Mouse (Mus musculus) gastrocnemius, postnatal 36 days (tissue): Measurements from ENCODE around the gene Tcf7l1. TPM values are rescaled to one million over a fixed set of nuclear protein-coding genes. Genes with fewer than 3 reads are reported as not detected.

Source experiments
- DNase-seq, 2 experiments: peaks; one replicate each; pipeline ENCODE4 v3.0.0; 2022
- intact Hi-C: fragments of 180-260 bp; cut with DNase I; formaldehyde crosslinking; loops from one replicate; pipeline ENCODE4 v1.15.1; 2025
- total RNA-seq, 2 experiments: library from RNA; stranded (reverse); gene quantifications; 2 replicates each; pipeline ENCODE4 v1.2.3; 2021

Gene Tcf7l1
- total RNA-seq, 2 experiments from 2014 or later, result 4.0 to 5.7 TPM

GRCm38 (mm10) chr6:72748882-72749437, 40.1 kb downstream of the Tcf7l1 start:
- intact Hi-C loops, result no loop called here
- no peak for DNase-seq

- DNase-seq, result no peak
Observed at GRCm38 (mm10) chr6:72748421-72748820, 40.6 kb downstream of the Tcf7l1 start.

GRCm38 (mm10) chr6:72747814-72748213, 41.2 kb downstream of the Tcf7l1 start:
- intact Hi-C loops, result no loop called here
- DNase-seq, result no peak

More at GRCm38 (mm10) chr6:72748421-72748820, 40.6 kb downstream of the Tcf7l1 start:
- intact Hi-C loops, result no loop called here

- intact Hi-C loops, result no loop called here
- DNase-seq, result no peak
Observed at GRCm38 (mm10) chr6:72747156-72747555, 41.9 kb downstream of the Tcf7l1 start.

- intact Hi-C loops, result no loop called here
- no peak for DNase-seq
Observed at GRCm38 (mm10) chr6:72745781-72746180, 43.3 kb downstream of the Tcf7l1 start.

GRCm38 (mm10) chr6:72744144-72744800, 44.8 kb downstream of the Tcf7l1 start:
- no peak for DNase-seq
- intact Hi-C loops, result no loop called here

GRCm38 (mm10) chr6:72743624-72744041, 45.4 kb downstream of the Tcf7l1 start:
- intact Hi-C loops, result no loop called here
- DNase-seq, result no peak

GRCm38 (mm10) chr6:72742331-72742730, 46.7 kb downstream of the Tcf7l1 start:
- DNase-seq, result no peak
- intact Hi-C loops, result no loop called here

GRCm38 (mm10) chr6:72740596-72741421, 48.2 kb downstream of the Tcf7l1 start:
- DNase-seq, result peak in 1 of 2 experiments; percentile 28
- intact Hi-C loops, result no loop called here

- intact Hi-C loops, result no loop called here
- no peak for DNase-seq
Observed at GRCm38 (mm10) chr6:72736872-72737271, 52.2 kb downstream of the Tcf7l1 start.

- DNase-seq, result no peak
- intact Hi-C loops, result no loop called here
Observed at GRCm38 (mm10) chr6:72735206-72735605, 53.8 kb downstream of the Tcf7l1 start.

GRCm38 (mm10) chr6:72733375-72733774, 55.7 kb downstream of the Tcf7l1 start:
- DNase-seq, result no peak
- intact Hi-C loops, result no loop called here

GRCm38 (mm10) chr6:72732109-72732508, 56.9 kb downstream of the Tcf7l1 start:
- intact Hi-C loops, result no loop called here
- no peak for DNase-seq

GRCm38 (mm10) chr6:72730560-72730849, 58.5 kb downstream of the Tcf7l1 start:
- no peak for DNase-seq
- intact Hi-C loops, result no loop called here

GRCm38 (mm10) chr6:72729831-72730559, 59.1 kb downstream of the Tcf7l1 start:
- intact Hi-C loops, result no loop called here
- no peak for DNase-seq

GRCm38 (mm10) chr6:72727826-72728225, 61.2 kb downstream of the Tcf7l1 start:
- DNase-seq, result no peak
- intact Hi-C loops, result no loop called here

GRCm38 (mm10) chr6:72724494-72725180, 64.4 kb downstream of the Tcf7l1 start:
- intact Hi-C loops, result no loop called here
- DNase-seq, result no peak

GRCm38 (mm10) chr6:72723731-72724385, 65.2 kb downstream of the Tcf7l1 start:
- intact Hi-C loops, result no loop called here
- no peak for DNase-seq

- DNase-seq, result no peak
- intact Hi-C loops, result no loop called here
Observed at GRCm38 (mm10) chr6:72723143-72723542, 65.9 kb downstream of the Tcf7l1 start.

GRCm38 (mm10) chr6:72720852-72721251, 68.2 kb downstream of the Tcf7l1 start:
- DNase-seq, result no peak
- intact Hi-C loops, result no loop called here
